Mouse (Mus musculus) cerebellum, adult 2 months (tissue): ENCODE results near the gene Mfsd6.

Source experiments
- CTCF ChIP-seq: fragments of 200-500 bp; IDR thresholded peaks from 2 replicates; pipeline ENCODE4 v1.5.1; 2011; ENCODE audit warnings: low read depth, mild to moderate bottlenecking, control low read depth, low read length, moderate library complexity, borderline replicate concordance; ENCODE audit not compliant: insufficient read depth
- POLR2A ChIP-seq: fragments of 200-500 bp; IDR thresholded peaks from 2 replicates; pipeline ENCODE4 v1.6.1; 2011; ENCODE audit warnings: low read length, control low read depth, borderline replicate concordance; ENCODE audit not compliant: insufficient read depth

DNA sequence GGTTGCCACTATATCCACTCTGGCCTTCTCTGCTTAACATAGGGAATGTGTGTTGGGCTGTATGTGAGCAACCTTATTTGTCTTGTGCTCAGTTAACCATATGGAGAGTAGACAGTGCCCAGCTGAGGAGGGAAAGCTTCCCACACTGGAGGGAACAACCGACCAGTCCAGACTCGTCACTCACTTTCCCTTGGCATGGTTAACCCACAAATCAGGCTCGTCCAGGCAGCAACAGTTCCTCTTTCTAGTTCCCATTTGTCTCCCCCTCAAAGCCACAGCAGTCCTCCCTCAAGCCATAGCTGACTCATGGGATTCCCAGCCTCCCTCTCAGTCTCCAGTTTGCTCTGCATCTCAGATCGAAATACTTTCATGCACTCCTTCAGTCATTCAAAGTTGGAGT, 4.7 kb downstream of the Mfsd6 start:
- TF ChIP-seq POLR2A, result no peak
- no peak for TF ChIP-seq CTCF
